Mouse (Mus musculus) MEL (cell line): ENCODE measurements around the gene Cyb5d1. TPM values are rescaled to one million over a fixed set of nuclear protein-coding genes. Genes with fewer than 3 reads are reported as not detected.
A peak's percentile ranks its signal among the peaks of the same experiment; 100 is the strongest.

Source experiments
- DNase-seq: peaks from one replicate; pipeline ENCODE4 v3.0.0; 2011; ENCODE audit warnings: low read depth, low spot score
- H3K27ac ChIP-seq: 2 replicates; pipeline ENCODE4 v1.5.1; 2012; ENCODE audit warnings: low read depth, mild to moderate bottlenecking, control low read depth, low read length, moderate library complexity; ENCODE audit not compliant: control insufficient read depth
- H3K27me3 ChIP-seq, 2 experiments: fragments of 150-350 bp in 1 of 2; sonication (generic) in 1 of 2; 2 replicates each; pipeline ENCODE4 v1.6.1; 2012; ENCODE audit warnings: low read length in 2 of 2, mild to moderate bottlenecking in 2 of 2, improper control_type of control experiment in 1 of 2, moderate library complexity in 1 of 2; ENCODE audit not compliant: insufficient read depth in 2 of 2, control insufficient read depth in 1 of 2
- H3K36me3 ChIP-seq, 2 experiments: 2 replicates each; pipeline ENCODE4 v1.6.1; 2012 to 2014; ENCODE audit warnings: low read length in 2 of 2, improper control_type of control experiment in 1 of 2, inconsistent platforms in 1 of 2, mild to moderate bottlenecking in 1 of 2; ENCODE audit not compliant: insufficient read depth in 2 of 2, control insufficient read depth in 1 of 2
- H3K4me1 ChIP-seq, 2 experiments: fragments of 150-350 bp in 1 of 2; sonication (generic) in 1 of 2; 2 replicates each; pipeline ENCODE4 v1.6.1; 2012; ENCODE audit warnings: low read length in 2 of 2, improper control_type of control experiment in 1 of 2, mild to moderate bottlenecking in 1 of 2; ENCODE audit not compliant: insufficient read depth in 2 of 2, control insufficient read depth in 1 of 2
- H3K4me3 ChIP-seq, 2 experiments: fragments of 150-350 bp in 1 of 2; sonication (generic) in 1 of 2; 2 replicates each; pipeline ENCODE4 v1.5.1; 2012; ENCODE audit warnings: low read depth in 2 of 2, low read length in 2 of 2, mild to moderate bottlenecking in 2 of 2, moderate library complexity in 2 of 2, control low read depth in 1 of 2, improper control_type of control experiment in 1 of 2; ENCODE audit not compliant: control insufficient read depth in 1 of 2, insufficient read depth in 1 of 2
- H3K79me2 ChIP-seq: 2 replicates; pipeline ENCODE4 v1.6.1; 2012; ENCODE audit warnings: mild to moderate bottlenecking, low read length, moderate library complexity; ENCODE audit not compliant: control insufficient read depth, poor library complexity, insufficient read depth
- H3K9ac ChIP-seq: 2 replicates; pipeline ENCODE4 v1.6.1; 2012; ENCODE audit warnings: low read depth, mild to moderate bottlenecking, control low read depth, low read length, moderate library complexity; ENCODE audit not compliant: control insufficient read depth, poor library complexity, severe bottlenecking
- H3K9me3 ChIP-seq: fragments of 150-350 bp; sonication (generic); replicated peaks from 2 replicates; pipeline ENCODE4 v1.6.1; 2012; ENCODE audit warnings: mild to moderate bottlenecking, low read length, improper control_type of control experiment, moderate library complexity; ENCODE audit not compliant: insufficient read depth
- BHLHE40 ChIP-seq: IDR thresholded peaks from 2 replicates; pipeline ENCODE4 v1.6.1; 2012; ENCODE audit warnings: low read depth, mild to moderate bottlenecking, inconsistent platforms, low read length, improper control_type of control experiment, borderline replicate concordance
- CHD1 ChIP-seq: IDR thresholded peaks from 2 replicates; pipeline ENCODE4 v1.6.1; 2012; ENCODE audit warnings: low read depth, mild to moderate bottlenecking, inconsistent platforms, low read length, improper control_type of control experiment
- CHD2 ChIP-seq: IDR thresholded peaks from 2 replicates; pipeline ENCODE4 v1.6.1; 2011; ENCODE audit warnings: low read length, improper control_type of control experiment
- E2F4 ChIP-seq: IDR thresholded peaks from 2 replicates; pipeline ENCODE4 v1.6.1; 2011; ENCODE audit warnings: low read depth, low read length, improper control_type of control experiment, borderline replicate concordance
- ELF1 ChIP-seq: IDR thresholded peaks from 2 replicates; pipeline ENCODE4 v1.6.1; 2014; ENCODE audit warnings: low read depth, mild to moderate bottlenecking, inconsistent platforms, low read length, improper control_type of control experiment, moderate library complexity
- EP300 ChIP-seq, 2 experiments: IDR thresholded peaks; 2 replicates each; pipeline ENCODE4 v1.6.1; 2011; ENCODE audit warnings: improper control_type of control experiment in 2 of 2, low read length in 2 of 2, low read depth in 1 of 2, mild to moderate bottlenecking in 1 of 2
- ETS1 ChIP-seq: IDR thresholded peaks from 2 replicates; pipeline ENCODE4 v1.6.1; 2012; ENCODE audit warnings: low read depth, mild to moderate bottlenecking, inconsistent platforms, low read length, improper control_type of control experiment, moderate library complexity
- GABPA ChIP-seq: IDR thresholded peaks from 2 replicates; pipeline ENCODE4 v1.6.1; 2012; ENCODE audit warnings: low read depth, mild to moderate bottlenecking, inconsistent platforms, low read length, improper control_type of control experiment, moderate library complexity
- HCFC1 ChIP-seq: IDR thresholded peaks from 2 replicates; pipeline ENCODE4 v1.6.1; 2012; ENCODE audit warnings: low read depth, mild to moderate bottlenecking, inconsistent platforms, low read length, improper control_type of control experiment, moderate library complexity
- JUND ChIP-seq: IDR thresholded peaks from 2 replicates; pipeline ENCODE4 v1.6.1; 2011; ENCODE audit warnings: low read depth, mild to moderate bottlenecking, improper control_type of control experiment, low read length
- KAT2A ChIP-seq: conservative IDR thresholded peaks from 2 replicates; pipeline ENCODE4 v1.6.1; 2012; ENCODE audit warnings: low read depth, low read length, improper control_type of control experiment, inconsistent platforms
- MAFK ChIP-seq: IDR thresholded peaks from 2 replicates; pipeline ENCODE4 v1.6.1; 2011; ENCODE audit warnings: low read depth, mild to moderate bottlenecking, low read length, improper control_type of control experiment, borderline replicate concordance
- MAX ChIP-seq: IDR thresholded peaks from 2 replicates; pipeline ENCODE4 v1.6.1; 2011; ENCODE audit warnings: low read length, improper control_type of control experiment
- MEF2A ChIP-seq: IDR thresholded peaks from 2 replicates; pipeline ENCODE4 v1.6.1; 2014; ENCODE audit warnings: low read depth, mild to moderate bottlenecking, inconsistent platforms, low read length, improper control_type of control experiment; ENCODE audit not compliant: poor library complexity, insufficient replicate concordance, severe bottlenecking; ENCODE audit errors: extremely low read depth
- MXI1 ChIP-seq: IDR thresholded peaks from 2 replicates; pipeline ENCODE4 v1.6.1; 2011; ENCODE audit warnings: mild to moderate bottlenecking, low read depth, low read length, improper control_type of control experiment
- MYB ChIP-seq: IDR thresholded peaks from 2 replicates; pipeline ENCODE4 v1.6.1; 2011; ENCODE audit warnings: mild to moderate bottlenecking, low read depth, low read length, improper control_type of control experiment
- MYC ChIP-seq: IDR thresholded peaks from 2 replicates; pipeline ENCODE4 v1.6.1; 2011; ENCODE audit warnings: low read depth, mild to moderate bottlenecking, low read length, improper control_type of control experiment, moderate library complexity
- NELFE ChIP-seq: IDR thresholded peaks from 2 replicates; pipeline ENCODE4 v1.6.1; 2011; ENCODE audit warnings: low read depth, low read length, improper control_type of control experiment
- NRF1 ChIP-seq: IDR thresholded peaks from 2 replicates; pipeline ENCODE4 v1.6.1; 2014; ENCODE audit warnings: low read depth, mild to moderate bottlenecking, inconsistent platforms, low read length, improper control_type of control experiment, moderate library complexity; ENCODE audit not compliant: poor library complexity, insufficient read depth, severe bottlenecking
- POLR2A ChIP-seq, 2 experiments: IDR thresholded peaks; 2 replicates each; pipeline ENCODE4 v1.6.1; 2011 to 2012; ENCODE audit warnings: low read length in 2 of 2, mild to moderate bottlenecking in 2 of 2, control low read depth in 1 of 2, improper control_type of control experiment in 1 of 2, low read depth in 1 of 2, moderate library complexity in 1 of 2; ENCODE audit not compliant: control insufficient read depth in 1 of 2, insufficient read depth in 1 of 2, poor library complexity in 1 of 2
- RAD21 ChIP-seq: IDR thresholded peaks from 2 replicates; pipeline ENCODE4 v1.6.1; 2011; ENCODE audit warnings: mild to moderate bottlenecking, low read depth, low read length, improper control_type of control experiment
- RCOR1 ChIP-seq: IDR thresholded peaks from 2 replicates; pipeline ENCODE4 v1.6.1; 2012; ENCODE audit warnings: low read depth, mild to moderate bottlenecking, inconsistent platforms, low read length, improper control_type of control experiment
- SIN3A ChIP-seq: IDR thresholded peaks from 2 replicates; pipeline ENCODE4 v1.6.1; 2012; ENCODE audit warnings: low read length, improper control_type of control experiment, inconsistent platforms
- SMC3 ChIP-seq: IDR thresholded peaks from 2 replicates; pipeline ENCODE4 v1.6.1; 2011; ENCODE audit warnings: low read depth, low read length, improper control_type of control experiment
- TAL1 ChIP-seq: IDR thresholded peaks from 2 replicates; pipeline ENCODE4 v1.6.1; 2012; ENCODE audit warnings: mild to moderate bottlenecking, inconsistent platforms, low read length, moderate library complexity, mixed read lengths
- TBP ChIP-seq: IDR thresholded peaks from 2 replicates; pipeline ENCODE4 v1.8.0; 2011; ENCODE audit warnings: low read depth, low read length, improper control_type of control experiment
- TCF12 ChIP-seq: IDR thresholded peaks from 2 replicates; pipeline ENCODE4 v1.6.1; 2014; ENCODE audit warnings: low read depth, mild to moderate bottlenecking, inconsistent platforms, low read length, improper control_type of control experiment, moderate library complexity
- UBTF ChIP-seq: IDR thresholded peaks from 2 replicates; pipeline ENCODE4 v1.6.1; 2012; ENCODE audit warnings: low read depth, mild to moderate bottlenecking, inconsistent platforms, low read length, improper control_type of control experiment, moderate library complexity, borderline replicate concordance; ENCODE audit not compliant: insufficient read depth
- ZC3H11A ChIP-seq: IDR thresholded peaks from 2 replicates; pipeline ENCODE4 v1.6.1; 2012; ENCODE audit warnings: low read depth, mild to moderate bottlenecking, inconsistent platforms, low read length, improper control_type of control experiment
- ZKSCAN1 ChIP-seq: IDR thresholded peaks from 2 replicates; pipeline ENCODE4 v1.6.1; 2012; ENCODE audit warnings: low read depth, mild to moderate bottlenecking, inconsistent platforms, low read length, improper control_type of control experiment, moderate library complexity
- ZMIZ1 ChIP-seq: IDR thresholded peaks from 2 replicates; pipeline ENCODE4 v1.6.1; 2012; ENCODE audit warnings: low read depth, mild to moderate bottlenecking, inconsistent platforms, low read length, improper control_type of control experiment, moderate library complexity
- ZNF384 ChIP-seq: IDR thresholded peaks from 2 replicates; pipeline ENCODE4 v1.6.1; 2012; ENCODE audit warnings: low read depth, mild to moderate bottlenecking, inconsistent platforms, low read length, improper control_type of control experiment
- polyA plus RNA-seq, 2 experiments: library from polyadenylated mRNA; stranded (reverse) in 1 of 2; unstranded in 1 of 2; fragments of >175 nt in 1 of 2; fragments of >200 nt in 1 of 2; gene quantifications; 2 replicates each; pipeline versions ENCODE4 v1.2.1 to v1.2.4; 2012; ENCODE audit warnings: low replicate concordance in 2 of 2, low read depth in 1 of 2; ENCODE audit not compliant: insufficient read length in 2 of 2, insufficient read depth in 1 of 2, missing spikeins in 1 of 2
- total RNA-seq: library from RNA; depleted of rRNA; stranded (reverse); fragments of 300-350 nt; gene quantifications from 2 replicates; pipeline ENCODE4 v1.2.3, GENCODE M21; 2012

Cyb5d1 gene
- total and polyA plus RNA-seq, 3 experiments: 21.3 to 39.6 TPM; not detected in 1

DNA sequence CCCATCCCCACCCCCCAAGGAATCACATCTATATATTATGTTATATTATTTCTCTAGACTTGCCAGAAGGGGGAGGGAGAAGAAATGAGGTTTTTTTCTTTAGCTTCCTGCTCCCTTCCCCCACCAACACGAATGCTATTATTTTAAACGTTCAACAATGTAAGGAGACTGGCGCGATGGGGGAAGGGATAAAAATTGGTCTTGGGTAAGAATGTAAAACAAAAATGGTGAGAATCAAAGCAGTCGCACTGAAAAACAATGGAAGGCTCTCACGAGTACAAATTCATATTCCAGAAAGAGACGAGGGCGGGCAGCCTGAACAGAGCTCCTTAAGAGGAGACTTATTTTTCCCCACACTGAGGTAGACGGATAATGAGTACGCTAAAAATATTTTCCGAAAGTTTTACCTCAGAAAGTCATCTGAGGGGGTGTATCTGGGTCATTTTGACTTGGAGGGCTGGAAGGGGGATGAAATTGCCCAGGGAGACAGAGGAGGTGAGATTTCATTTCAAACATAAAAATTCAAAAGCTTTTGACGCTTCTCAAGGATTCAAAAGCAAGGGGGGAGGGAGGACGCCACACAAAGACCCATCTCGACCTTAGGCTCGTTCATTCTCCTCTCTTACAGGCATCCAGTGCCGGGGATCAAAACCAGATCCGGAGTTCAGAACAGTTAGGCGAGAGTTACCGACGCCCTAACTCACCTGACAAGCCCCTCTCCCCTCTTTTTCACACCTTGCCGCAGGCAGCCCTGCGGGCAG, 28.4 kb downstream of the Cyb5d1 start:
- peak; percentile 91 for TF ChIP-seq ZNF384
- no peak for TF ChIP-seq ZKSCAN1
- no peak for TF ChIP-seq ZC3H11A
- no peak for TF ChIP-seq UBTF
- no peak; the same call in none of the 2 replicates for TF ChIP-seq HCFC1
- TF ChIP-seq TBP: no peak; the same call in 1 of the 2 replicates
- TF ChIP-seq CHD1: 0 out of 2 replicates have a peak, but pooled peaks have one; percentile 86
- TF ChIP-seq KAT2A: no peak
- TF ChIP-seq CHD2: peak; percentile 83
- no peak for TF ChIP-seq RAD21
- TF ChIP-seq SIN3A: peak; percentile 76
- 0 out of 2 replicates have a peak, but pooled peaks have one; percentile 4 for TF ChIP-seq ELF1
- TF ChIP-seq BHLHE40: peak; percentile 3; the same call in 1 of the 2 replicates
- peak; percentile 5; the same call in 1 of the 2 replicates for TF ChIP-seq NELFE
- no peak for TF ChIP-seq GABPA
- no peak for TF ChIP-seq ZMIZ1
- peak in 1 of 2 experiments; percentile 28; a peak in 3 of 4 replicates for TF ChIP-seq EP300 (IDR thresholded peaks at IDR 0.05; ENCODE audit: low read depth in 1 of 2, low read length in 2 of 2)
- no peak for TF ChIP-seq E2F4
- TF ChIP-seq MYB: no peak
- TF ChIP-seq ETS1: peak; percentile 60; the same call in 1 of the 2 replicates
- TF ChIP-seq SMC3: no peak; the same call in 1 of the 2 replicates
- TF ChIP-seq MAFK: no peak
- TF ChIP-seq JUND: no peak
- TF ChIP-seq TAL1: no peak
- TF ChIP-seq MXI1: peak; percentile 43; the same call in 1 of the 2 replicates
- TF ChIP-seq RCOR1: no peak
- TF ChIP-seq NRF1: no peak
- TF ChIP-seq MAX: peak; percentile 41; the same call in 1 of the 2 replicates
- no peak for TF ChIP-seq MEF2A
- TF ChIP-seq MYC: no peak
- peak; percentile 58 for TF ChIP-seq TCF12
- TF ChIP-seq POLR2A (IDR thresholded peaks at IDR 0.05; ENCODE audit: control insufficient read depth in 1 of 2, insufficient read depth in 1 of 2, low read depth in 1 of 2, low read length in 2 of 2, poor library complexity in 1 of 2): peak in 1 of 2 experiments; percentile 37; a peak in 1 of 4 replicates
- no peaks in the 10 kb centered on the region for H3K27me3 ChIP-seq
- H3K4me1 ChIP-seq: peaks cover 13 to 30% of the 10 kb centered on the region in 2 experiments
- H3K9ac ChIP-seq: peak overlapping the region; percentile 88
- H3K9me3 ChIP-seq: no peaks in the 10 kb centered on the region
- H3K27ac ChIP-seq: peak overlapping the region; percentile 83
- peaks cover 15% of the 10 kb centered on the region for H3K79me2 ChIP-seq
- H3K4me3 ChIP-seq: peak overlapping the region; percentile 50 to 76
- peaks cover 0 to 15% of the 10 kb centered on the region in 2 experiments; a peak in 2 of 4 replicates for H3K36me3 ChIP-seq
- no peak for DNase-seq
